Mouse (Mus musculus) urinary bladder, postnatal 4 days (tissue): ENCODE measurements around the gene 0610037L13Rik.

Experiments
- DNase-seq, 2 experiments: peaks; one replicate each; pipeline ENCODE4 v3.0.0; 2021 to 2022; ENCODE audit warnings: low spot score in 2 of 2

The 0610037L13Rik gene

GRCm38 (mm10) chr4:107889731-107890432 is at the start of gene 0610037L13Rik:
Gene 0610037L13Rik, plus strand, starts transcription at chr4:107889813.
- DNase-seq, result peak; percentile 89 to 93

- no peak for DNase-seq
Observed at GRCm38 (mm10) chr4:107843687-107844086, 45.9 kb upstream of the 0610037L13Rik start.

GRCm38 (mm10) chr4:107844971-107845370 is 44.6 kb upstream of the 0610037L13Rik start:
- DNase-seq, result peak; percentile 55 to 86

- no peak for DNase-seq
Observed at GRCm38 (mm10) chr4:107846795-107847194, 42.8 kb upstream of the 0610037L13Rik start.

- DNase-seq, result no peak
Observed at GRCm38 (mm10) chr4:107848546-107848945, 41.1 kb upstream of the 0610037L13Rik start.

- no peak for DNase-seq
Observed at GRCm38 (mm10) chr4:107849621-107850020, 40.0 kb upstream of the 0610037L13Rik start.

GRCm38 (mm10) chr4:107850091-107850490 is 39.5 kb upstream of the 0610037L13Rik start:
- no peak for DNase-seq

GRCm38 (mm10) chr4:107853333-107853732 is 36.3 kb upstream of the 0610037L13Rik start:
- DNase-seq, result no peak

GRCm38 (mm10) chr4:107853836-107854235 is 35.8 kb upstream of the 0610037L13Rik start:
- no peak for DNase-seq

GRCm38 (mm10) chr4:107856958-107857686 is 32.5 kb upstream of the 0610037L13Rik start:
- DNase-seq, result no peak

GRCm38 (mm10) chr4:107858995-107859394 is 30.6 kb upstream of the 0610037L13Rik start:
- DNase-seq, result no peak

- no peak for DNase-seq
Observed at GRCm38 (mm10) chr4:107864866-107865265, 24.7 kb upstream of the 0610037L13Rik start.

- peak; percentile 90 to 98 for DNase-seq
Observed at GRCm38 (mm10) chr4:107879254-107880050, 10.2 kb upstream of the 0610037L13Rik start, which contains the start of gene Magoh. Gene Magoh, plus strand, starts transcription at chr4:107879755.

GRCm38 (mm10) chr4:107881631-107882030 is 8.0 kb upstream of the 0610037L13Rik start:
- no peak for DNase-seq

- DNase-seq, result no peak
Observed at GRCm38 (mm10) chr4:107886371-107886770, 3.2 kb upstream of the 0610037L13Rik start.

- DNase-seq, result no peak
Observed at GRCm38 (mm10) chr4:107889385-107889730, 255 bp upstream of the 0610037L13Rik start.

- no peak for DNase-seq
Observed at GRCm38 (mm10) chr4:107892663-107893062, 3.0 kb downstream of the 0610037L13Rik start.

- DNase-seq, result no peak
Observed at GRCm38 (mm10) chr4:107899211-107899927, 9.8 kb downstream of the 0610037L13Rik start.

GRCm38 (mm10) chr4:107900206-107900605 is 10.6 kb downstream of the 0610037L13Rik start:
- no peak for DNase-seq

GRCm38 (mm10) chr4:107904252-107904651 is 14.6 kb downstream of the 0610037L13Rik start:
- no peak for DNase-seq

GRCm38 (mm10) chr4:107906561-107906960 is 16.9 kb downstream of the 0610037L13Rik start:
- no peak for DNase-seq

- DNase-seq, result no peak
Observed at GRCm38 (mm10) chr4:107910020-107910419, 20.4 kb downstream of the 0610037L13Rik start.
